Mouse (Mus musculus) skeletal muscle tissue, postnatal 0 days (tissue): ENCODE measurements around the gene Akna. TPM values are rescaled to one million over a fixed set of nuclear protein-coding genes. Genes with fewer than 3 reads are reported as not detected.

Experiments
- polyA plus RNA-seq: library from polyadenylated mRNA; unstranded; fragments of >200 nt; fragmentation: Nextera tagmentation; extraction: Ambion mirVana; gene quantifications from 2 replicates; pipeline ENCODE4 v1.2.1, GENCODE M21; 2015

Gene Akna
- 1.8 and 2.0 TPM in 2 replicates for polyA plus RNA-seq

DNA sequence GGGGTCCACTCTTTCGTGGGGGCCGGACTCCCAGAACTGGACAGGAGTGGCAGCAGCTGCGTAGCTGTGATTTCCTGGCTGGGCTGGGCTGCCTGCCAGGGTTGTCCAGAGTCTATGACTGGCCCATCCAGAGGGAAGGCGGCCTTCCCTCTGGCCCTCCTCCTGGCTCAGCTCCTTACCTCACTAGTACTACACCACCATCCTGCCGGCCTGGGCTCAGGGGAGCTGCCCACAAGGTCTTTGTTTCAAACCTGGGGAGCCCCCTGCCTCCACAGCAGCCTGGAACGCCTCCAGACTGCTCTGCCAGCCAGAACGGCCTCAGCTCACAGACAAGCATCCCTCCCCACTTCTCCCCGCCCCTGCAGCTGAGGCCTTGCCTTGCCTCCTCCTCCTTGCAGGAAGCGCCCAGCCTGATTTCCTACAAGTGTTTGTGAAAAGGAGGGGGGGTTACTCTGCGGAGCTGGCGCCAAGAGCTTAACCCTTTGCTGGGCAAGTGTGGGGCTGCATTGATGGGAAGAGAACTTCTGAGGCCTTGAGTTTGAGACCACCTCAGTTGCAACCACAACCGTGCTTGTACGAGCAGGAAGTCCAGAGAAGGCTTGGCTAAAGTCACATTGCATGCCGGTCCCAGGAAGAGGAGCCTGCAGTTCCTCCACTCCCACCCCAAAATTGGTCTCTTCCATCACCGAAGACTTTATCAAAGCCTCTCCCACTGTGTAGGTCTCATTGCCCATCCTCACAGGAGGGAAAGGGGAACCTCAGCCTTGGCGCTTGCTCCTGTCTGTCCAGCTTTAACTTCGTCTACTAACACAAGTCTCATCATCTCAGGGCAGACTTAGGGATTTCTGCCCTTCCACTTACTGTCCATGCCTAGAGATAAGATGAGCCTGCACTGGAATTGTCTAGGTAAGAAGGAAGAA is at the start of gene Akna:
Gene Akna, minus strand, starts transcription at position 315 of the 920 bp plus-strand sequence.

DNA sequence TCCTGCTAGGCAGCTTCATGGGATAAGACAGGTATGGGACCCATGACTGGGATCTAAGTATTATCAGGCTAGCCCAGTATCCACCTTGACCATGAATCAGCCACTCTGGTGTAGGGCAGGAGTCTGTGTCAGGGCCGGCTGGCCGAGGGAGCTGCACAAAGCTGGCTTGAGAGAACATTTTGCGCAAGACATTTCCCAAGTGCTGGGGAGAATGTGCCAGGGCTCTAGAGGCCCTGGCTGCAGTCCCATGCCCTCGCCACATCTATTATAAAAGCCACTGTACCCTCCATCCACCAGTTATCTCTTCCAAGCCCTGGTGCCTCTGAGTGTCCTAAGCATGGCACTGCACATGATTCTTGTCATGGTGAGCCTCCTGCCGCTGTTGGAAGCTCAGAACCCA is 41.0 kb downstream of the Akna start, which contains the start of gene Orm2:
Gene Orm2, plus strand, starts transcription at position 300 of the 400 bp plus-strand sequence.

DNA sequence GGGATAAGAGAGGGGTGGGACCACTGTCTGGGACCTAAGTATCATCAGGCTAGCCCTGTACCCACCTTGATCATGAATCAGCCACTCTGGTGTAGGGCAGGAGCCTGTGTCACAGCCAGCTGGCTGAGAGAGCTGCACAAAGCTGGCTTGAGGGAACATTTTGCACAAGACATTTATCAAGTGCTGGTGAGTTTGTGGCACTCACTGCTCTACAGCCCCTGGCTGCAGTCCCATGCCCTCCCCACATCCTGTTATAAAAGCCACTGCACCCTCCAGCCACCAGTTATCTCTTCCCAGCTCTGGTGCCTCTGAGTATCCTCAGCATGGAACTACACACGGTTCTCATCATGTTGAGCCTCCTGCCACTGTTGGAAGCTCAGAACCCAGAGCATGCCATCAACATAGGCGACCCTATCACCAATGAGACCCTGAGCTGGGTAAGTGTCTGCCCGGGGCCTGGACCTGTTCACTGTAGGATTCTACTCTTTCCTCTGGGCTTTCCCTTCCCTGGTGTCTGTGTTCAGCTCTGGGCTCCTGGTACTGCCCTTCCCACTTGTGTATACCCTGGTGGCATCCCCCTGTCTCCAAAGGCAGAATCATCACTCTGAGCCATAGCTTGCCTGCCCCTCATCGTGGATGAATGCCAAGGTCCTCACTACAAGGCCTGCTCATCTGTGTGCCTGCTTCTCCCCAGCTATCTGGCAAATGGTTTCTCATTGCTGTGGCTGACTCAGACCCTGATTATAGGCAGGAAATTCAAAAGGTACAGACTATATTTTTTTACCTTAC is 47.1 kb downstream of the Akna start, which contains the start of gene Orm3:
Gene Orm3, plus strand, starts transcription at position 286 of the 789 bp plus-strand sequence.

DNA sequence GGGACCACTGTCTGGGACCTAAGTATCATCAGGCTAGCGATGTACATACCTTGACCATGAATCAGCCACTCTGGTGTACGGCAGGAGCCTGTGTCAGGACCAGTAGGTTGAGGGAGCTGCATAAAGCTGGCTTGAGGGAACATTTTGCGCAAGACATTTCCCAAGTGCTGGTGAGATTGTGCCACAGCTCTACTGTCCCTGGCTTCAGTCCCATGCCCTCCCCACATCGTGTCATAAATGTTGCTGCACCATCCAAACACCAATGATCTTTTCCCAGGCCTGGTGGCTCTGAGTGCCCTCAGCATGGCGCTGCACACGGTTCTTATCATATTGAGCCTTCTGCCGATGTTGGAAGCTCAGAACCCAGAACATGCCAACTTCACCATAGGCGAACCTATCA is 58.9 kb downstream of the Akna start, which contains the start of gene Orm1:
Gene Orm1, plus strand, starts transcription at position 266 of the 400 bp plus-strand sequence.

Other genes starting within 250 kb of the Akna start
- gene Ambp, start 248.6 kb downstream of the Akna start, polyA plus RNA-seq = 0.67 TPM in 2 replicates
- gene Kif12, start 231.2 kb downstream of the Akna start, polyA plus RNA-seq = not detected in 2 replicates
- 5.4 and 6.7 TPM in 2 replicates for gene Col27a1, start 189.3 kb downstream of the Akna start, polyA plus RNA-seq
- 2.5 and 47.0 TPM in 2 replicates for gene Orm1, start 58.8 kb downstream of the Akna start, polyA plus RNA-seq
- gene Orm3, start 47.2 kb downstream of the Akna start, polyA plus RNA-seq = 0.17 and 0.51 TPM in 2 replicates
- gene Orm2, start 40.9 kb downstream of the Akna start, polyA plus RNA-seq = 0.85 TPM in 1 of 2 replicates, not detected in the other
- 1.3 and 1.6 TPM in 2 replicates for gene Whrn, start 92.6 kb upstream of the Akna start, polyA plus RNA-seq
- gene Atp6v1g1, start 141.4 kb upstream of the Akna start, polyA plus RNA-seq = 280 and 298 TPM in 2 replicates
- 4.2 and 5.7 TPM in 2 replicates for gene Tmem268, start 155.4 kb upstream of the Akna start, polyA plus RNA-seq
- gene Gm11213, start 201.9 kb upstream of the Akna start, polyA plus RNA-seq = not detected in 2 replicates
- gene Tex48, start 219.1 kb upstream of the Akna start, polyA plus RNA-seq = not detected in 2 replicates